Mouse (Mus musculus) liver, embryonic 12.5 days (tissue): ENCODE results near the gene Toe1. TPM values are rescaled to one million over a fixed set of nuclear protein-coding genes. Genes with fewer than 3 reads are reported as not detected.
A peak's percentile ranks its signal among the peaks of the same experiment; 100 is the strongest.

Experiments
- ATAC-seq: fragments of 200-750 bp; cut with Nextera tagmentation; 2 replicates; pipeline ENCODE4 v1.8.0; 2017; ENCODE audit warnings: moderate number of reproducible peaks, mild to moderate bottlenecking, moderate library complexity
- H3K27ac ChIP-seq: fragments of 300-500 bp; sonication (generic); 2 replicates; pipeline ENCODE4 v1.5.1; 2016; ENCODE audit warnings: mild to moderate bottlenecking
- H3K27me3 ChIP-seq: fragments of 300-500 bp; sonication (generic); replicated peaks from 2 replicates; pipeline ENCODE4 v1.6.1; 2016; ENCODE audit warnings: mild to moderate bottlenecking, moderate library complexity
- H3K36me3 ChIP-seq: fragments of 300-500 bp; sonication (generic); 2 replicates; pipeline ENCODE4 v1.6.1; 2016; ENCODE audit warnings: mild to moderate bottlenecking, moderate library complexity
- H3K4me1 ChIP-seq: fragments of 300-500 bp; sonication (generic); 2 replicates; pipeline ENCODE4 v1.6.1; 2016
- H3K4me2 ChIP-seq: fragments of 300-500 bp; sonication (generic); 2 replicates; pipeline ENCODE4 v1.6.1; 2016; ENCODE audit warnings: mild to moderate bottlenecking, moderate library complexity
- H3K4me3 ChIP-seq: fragments of 300-500 bp; sonication (generic); 2 replicates; pipeline ENCODE4 v1.5.1; 2016; ENCODE audit warnings: mild to moderate bottlenecking, moderate library complexity
- H3K9ac ChIP-seq: fragments of 300-500 bp; sonication (generic); 2 replicates; pipeline ENCODE4 v1.6.1; 2016; ENCODE audit warnings: mild to moderate bottlenecking, moderate library complexity
- H3K9me3 ChIP-seq: fragments of 300-500 bp; sonication (generic); replicated peaks from 2 replicates; pipeline ENCODE4 v1.6.1; 2016; ENCODE audit warnings: mild to moderate bottlenecking, moderate library complexity
- WGBS: fragments of 180-500 bp; shearing (Covaris S2); methylation state at CpG from one replicate; pipeline ENCODE4 v1.1.7; 2016; ENCODE audit not compliant: insufficient replicate concordance; 5-methylcytosine and 5-hydroxymethylcytosine counted together
- polyA plus RNA-seq: library from polyadenylated mRNA; unstranded; fragments of >200 nt; fragmentation: Nextera tagmentation; extraction: Ambion mirVana; gene quantifications from 2 replicates; pipeline ENCODE4 v1.2.1, GENCODE M21; 2016

Gene Toe1
- polyA plus RNA-seq, 1 experiment from 2014 or later = 22.9 TPM

GRCm38 (mm10) chr4:116821694-116822016 is 14.2 kb upstream of the Toe1 start, which contains the start of gene Hpdl:
Gene Hpdl (minus strand): TSS chr4:116821707.
- no peak within 1 kb of the TSS for H3K27ac ChIP-seq

GRCm38 (mm10) chr4:116820902-116821693 is 13.7 kb upstream of the Toe1 start:
- Histone ChIP-seq H3K27me3 (peaks cover 32% of the 10 kb centered on the region), H3K4me2 (peak overlapping the region; percentile 92)
- peak; percentile 74 for ATAC-seq

More at GRCm38 (mm10) chr4:116821694-116822016, 14.2 kb upstream of the Toe1 start, which contains the start of gene Hpdl:
- peak within 1 kb of the TSS; percentile 92 for H3K4me2 ChIP-seq
- ATAC-seq = no peak
- peaks cover 7% of the 10 kb centered on the region for H3K36me3 ChIP-seq
- WGBS = 11% methylated on average over 9 of the region's 9 CpGs
- H3K27me3 ChIP-seq = peaks cover 32% of the 10 kb centered on the region
- peaks cover 50% of the 10 kb centered on the region for H3K4me1 ChIP-seq
- no peaks in the 10 kb centered on the region for H3K9me3 ChIP-seq
- H3K9ac ChIP-seq = peak within 1 kb of the TSS; percentile 65
- peak within 1 kb of the TSS; percentile 62 for H3K4me3 ChIP-seq

GRCm38 (mm10) chr4:116819968-116820901 is 12.8 kb upstream of the Toe1 start:
- Histone ChIP-seq H3K4me1 (peaks cover 47% of the 10 kb centered on the region), H3K9me3 (no peaks in the 10 kb centered on the region), H3K27ac (no peak overlapping the region), H3K4me3 (peak overlapping the region; percentile 62), H3K36me3 (peaks cover 10% of the 10 kb centered on the region), H3K9ac (no peak overlapping the region), H3K4me2 (peak overlapping the region; percentile 92), H3K27me3 (peaks cover 32% of the 10 kb centered on the region)
- WGBS = 29% methylated on average over 32 of the region's 32 CpGs
- ATAC-seq = no peak

More at GRCm38 (mm10) chr4:116820902-116821693, 13.7 kb upstream of the Toe1 start:
- H3K9me3 ChIP-seq = no peaks in the 10 kb centered on the region
- H3K27ac ChIP-seq = no peak overlapping the region
- H3K9ac ChIP-seq = peak overlapping the region; percentile 65
- H3K4me1 ChIP-seq = peaks cover 50% of the 10 kb centered on the region
- WGBS = 1% methylated on average over 51 of the region's 51 CpGs
- H3K36me3 ChIP-seq = peaks cover 10% of the 10 kb centered on the region
- peak overlapping the region; percentile 62 for H3K4me3 ChIP-seq

DNA sequence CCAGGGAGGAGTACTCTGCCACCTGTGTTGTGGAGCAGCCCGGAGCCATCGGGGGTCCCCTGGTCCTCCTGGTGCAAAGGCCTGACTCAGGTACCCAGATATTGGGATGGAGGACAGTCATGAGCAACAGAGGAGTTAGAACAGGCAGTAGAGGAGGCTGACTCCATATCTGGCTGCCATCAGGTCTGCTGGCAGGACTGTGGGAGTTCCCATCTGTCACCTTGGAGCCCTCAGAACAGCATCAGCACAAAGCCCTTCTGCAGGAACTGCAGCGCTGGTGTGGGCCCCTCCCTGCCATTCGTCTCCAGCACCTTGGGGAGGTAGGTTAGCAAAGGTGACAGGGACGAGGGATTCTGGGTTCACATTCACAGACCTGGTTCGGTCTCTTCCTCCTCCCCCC is 10.0 kb upstream of the Toe1 start:
- Histone ChIP-seq H3K9ac (no peak overlapping the region), H3K36me3 (peaks cover 10% of the 10 kb centered on the region), H3K27me3 (peaks cover 32% of the 10 kb centered on the region), H3K9me3 (no peaks in the 10 kb centered on the region), H3K27ac (no peak overlapping the region), H3K4me1 (peaks cover 25% of the 10 kb centered on the region), H3K4me2 (no peak overlapping the region), H3K4me3 (no peak overlapping the region)
- no peak for ATAC-seq
- 73% methylated on average over 6 of the region's 6 CpGs for WGBS

DNA sequence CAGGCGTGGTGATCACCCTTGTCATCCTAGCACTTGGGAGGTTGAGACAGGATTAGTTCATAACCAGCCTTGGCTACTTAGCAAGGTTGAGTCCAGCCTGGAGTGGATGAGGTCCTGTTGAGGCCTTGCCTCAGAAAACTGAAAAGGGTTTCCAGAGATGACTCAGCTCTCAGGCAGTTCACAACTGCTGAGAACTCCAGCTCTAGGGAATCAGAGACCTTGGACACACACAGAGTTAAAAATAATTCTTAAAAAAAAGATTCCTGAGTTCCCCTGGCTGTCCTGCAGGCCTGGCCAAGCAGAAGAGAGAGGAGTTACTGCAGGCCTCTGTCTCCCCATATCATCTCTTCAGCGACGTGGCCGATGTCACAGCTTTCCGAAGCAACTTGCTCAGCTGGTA is 7.8 kb upstream of the Toe1 start:
- ATAC-seq = no peak

GRCm38 (mm10) chr4:116811012-116811411 is 3.6 kb upstream of the Toe1 start:
- ATAC-seq = no peak
- H3K4me1 ChIP-seq = peaks cover 10% of the 10 kb centered on the region
- no peaks in the 10 kb centered on the region for H3K27me3 ChIP-seq
- H3K9me3 ChIP-seq = no peaks in the 10 kb centered on the region
- H3K9ac ChIP-seq = no peak overlapping the region
- no peak overlapping the region for H3K27ac ChIP-seq
- no peaks in the 10 kb centered on the region; the same call in 1 of the 2 replicates for H3K36me3 ChIP-seq
- WGBS = 36% methylated on average over 3 of the region's 3 CpGs
- H3K4me2 ChIP-seq = no peak overlapping the region
- H3K4me3 ChIP-seq = no peak overlapping the region

More for the DNA sequence above, 7.8 kb upstream of the Toe1 start:
- Histone ChIP-seq H3K9ac (no peak overlapping the region), H3K27ac (no peak overlapping the region), H3K4me2 (no peak overlapping the region), H3K27me3 (peaks cover 22% of the 10 kb centered on the region), H3K9me3 (no peaks in the 10 kb centered on the region), H3K36me3 (peaks cover 10% of the 10 kb centered on the region), H3K4me1 (peaks cover 5% of the 10 kb centered on the region), H3K4me3 (no peak overlapping the region)
- WGBS = 81% methylated on average over 5 of the region's 5 CpGs

DNA sequence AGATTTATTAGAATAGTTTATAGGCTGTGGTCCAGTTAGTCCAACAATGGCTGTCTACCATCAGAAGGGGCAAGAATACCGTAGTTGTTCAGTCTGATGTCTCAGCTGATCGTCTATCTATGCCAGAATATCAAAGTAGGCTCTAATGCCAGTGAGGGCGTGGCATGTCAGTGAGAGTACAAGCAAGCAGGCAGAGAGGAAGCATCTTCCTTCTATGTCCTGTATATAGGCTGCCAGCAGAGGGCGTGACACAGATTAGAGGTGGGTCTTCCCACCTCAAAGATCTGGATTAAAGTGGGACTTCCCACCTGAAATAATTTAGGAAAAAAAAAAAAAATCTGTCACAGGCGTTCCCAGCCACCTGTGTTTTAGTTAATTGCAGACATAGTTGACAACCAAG is 7.5 kb downstream of the Toe1 start:
- no peaks in the 10 kb centered on the region for H3K27me3 ChIP-seq
- H3K4me2 ChIP-seq = no peak overlapping the region
- ATAC-seq = no peak
- peaks cover 31% of the 10 kb centered on the region for H3K36me3 ChIP-seq
- H3K27ac ChIP-seq = no peak overlapping the region
- 21% methylated on average over 5 of the region's 5 CpGs for WGBS
- H3K9ac ChIP-seq = no peak overlapping the region
- H3K9me3 ChIP-seq = no peaks in the 10 kb centered on the region
- no peak overlapping the region for H3K4me3 ChIP-seq
- 0 out of 2 replicates have a peak, but pooled peaks cover 4% of the 10 kb centered on the region for H3K4me1 ChIP-seq

DNA sequence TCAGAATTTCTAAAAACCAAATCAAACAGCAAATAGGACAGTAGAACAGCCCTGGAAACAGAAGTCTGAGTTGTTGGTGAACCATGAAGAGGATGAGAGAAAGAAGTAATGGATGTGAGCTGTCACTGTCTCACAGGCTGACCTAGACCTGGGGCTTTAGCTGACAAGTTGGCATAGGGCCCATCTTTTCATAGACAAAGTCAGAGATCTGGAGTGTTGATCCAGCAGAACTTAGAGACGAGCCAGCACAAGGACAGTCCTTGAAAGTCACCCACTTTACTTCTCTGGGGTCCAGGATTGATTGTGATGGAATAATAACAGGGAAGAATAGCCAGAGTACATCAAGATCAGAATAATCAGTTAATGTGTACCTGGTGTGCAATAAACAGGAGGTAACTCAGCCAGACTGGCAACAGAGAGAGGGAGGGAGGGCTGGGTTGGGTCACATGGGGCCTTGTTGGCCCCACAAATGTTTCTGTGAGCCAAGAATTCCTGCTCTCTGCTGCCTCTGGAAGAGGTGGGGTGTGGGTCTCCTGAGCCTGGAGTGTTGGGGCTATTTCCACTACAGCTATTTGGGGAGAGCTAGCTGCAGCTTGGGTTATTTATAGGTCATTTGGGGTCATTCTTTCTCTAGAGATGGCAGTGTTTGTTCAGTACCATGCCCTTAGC is 10.9 kb downstream of the Toe1 start:
- H3K27ac ChIP-seq = no peak overlapping the region
- no peak overlapping the region for H3K9ac ChIP-seq
- H3K36me3 ChIP-seq = no peaks in the 10 kb centered on the region; the same call in 1 of the 2 replicates
- H3K4me2 ChIP-seq = no peak overlapping the region
- no peak for ATAC-seq
- H3K4me3 ChIP-seq = no peak overlapping the region
- no peaks in the 10 kb centered on the region for H3K9me3 ChIP-seq
- WGBS = 54% methylated on average over 1 of the region's 1 CpGs
- H3K4me1 ChIP-seq = 0 out of 2 replicates have a peak, but pooled peaks cover 4% of the 10 kb centered on the region
- H3K27me3 ChIP-seq = no peaks in the 10 kb centered on the region

DNA sequence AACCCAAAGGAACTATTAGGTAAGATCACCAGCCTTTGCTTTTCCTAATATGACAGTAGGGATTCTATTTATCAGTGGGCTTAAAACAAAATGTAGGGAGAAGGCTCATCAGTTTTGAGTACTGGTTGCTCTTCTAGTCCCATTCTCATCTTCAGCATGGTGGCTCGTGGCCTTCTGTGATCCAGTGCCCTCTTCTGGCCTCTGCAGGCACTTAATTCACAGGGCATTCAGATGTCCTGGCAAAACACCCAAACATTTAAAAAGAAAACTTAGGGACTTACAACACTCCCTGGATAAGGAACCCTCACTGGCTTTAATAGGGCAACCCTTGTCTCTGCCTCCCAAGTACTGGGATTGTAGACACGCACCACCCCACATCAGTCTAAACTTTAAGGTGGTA is 13.2 kb downstream of the Toe1 start:
- Histone ChIP-seq H3K27me3 (no peaks in the 10 kb centered on the region), H3K4me2 (no peak overlapping the region), H3K4me3 (no peak overlapping the region), H3K4me1 (0 out of 2 replicates have a peak, but pooled peaks cover 4% of the 10 kb centered on the region), H3K9me3 (no peaks in the 10 kb centered on the region), H3K36me3 (no peaks in the 10 kb centered on the region), H3K9ac (no peak overlapping the region), H3K27ac (no peak overlapping the region)
- no peak for ATAC-seq
- WGBS = 61% methylated on average over 2 of the region's 2 CpGs

GRCm38 (mm10) chr4:116792453-116792852 is 15.0 kb downstream of the Toe1 start:
- 73% methylated on average over 8 of the region's 8 CpGs for WGBS
- H3K36me3 ChIP-seq = no peaks in the 10 kb centered on the region
- no peaks in the 10 kb centered on the region for H3K27me3 ChIP-seq
- H3K27ac ChIP-seq = no peak overlapping the region
- ATAC-seq = no peak
- H3K4me3 ChIP-seq = no peak overlapping the region
- H3K4me2 ChIP-seq = no peak overlapping the region
- no peak overlapping the region for H3K9ac ChIP-seq
- no peaks in the 10 kb centered on the region for H3K9me3 ChIP-seq
- peaks cover 14% of the 10 kb centered on the region; the same call in 1 of the 2 replicates for H3K4me1 ChIP-seq

GRCm38 (mm10) chr4:116788956-116789355 is 18.5 kb downstream of the Toe1 start:
- H3K27me3 ChIP-seq = no peaks in the 10 kb centered on the region
- no peak for ATAC-seq
- H3K4me1 ChIP-seq = peaks cover 9% of the 10 kb centered on the region; the same call in 1 of the 2 replicates
- H3K36me3 ChIP-seq = no peaks in the 10 kb centered on the region
- H3K4me2 ChIP-seq = no peak overlapping the region
- no peaks in the 10 kb centered on the region for H3K9me3 ChIP-seq
- H3K4me3 ChIP-seq = no peak overlapping the region
- H3K9ac ChIP-seq = no peak overlapping the region
- no peak overlapping the region for H3K27ac ChIP-seq
- whole genome bisulfite sequencing = 10% methylated on average over 3 of the region's 3 CpGs
